Mouse (Mus musculus): ENCODE results near the gene Prpf18.

Gene Prpf18

GRCm38 (mm10) chr2:4574251-4574650 is 77.7 kb downstream of the Prpf18 start:
- DNase-seq (ENCODE audit: low read depth) = no peak

GRCm38 (mm10) chr2:4573386-4573785 is 78.5 kb downstream of the Prpf18 start:
- no peak for DNase-seq (ENCODE audit: low read depth)

- no peak for DNase-seq (ENCODE audit: low read depth)
These were observed 79.2 kb downstream of the Prpf18 start for GRCm38 (mm10) chr2:4572498-4573263.
